Mouse (Mus musculus): ENCODE measurements around the gene Gm4981. TPM values are rescaled to one million over a fixed set of nuclear protein-coding genes. Genes with fewer than 3 reads are reported as not detected.
"Not testable (repeated sequence)": the region's sequence is repeated elsewhere in the genome, so short reads cannot be mapped to it uniquely, and the experiment has no call there.

Gene Gm4981
- total RNA-seq (2021): not detected

DNA sequence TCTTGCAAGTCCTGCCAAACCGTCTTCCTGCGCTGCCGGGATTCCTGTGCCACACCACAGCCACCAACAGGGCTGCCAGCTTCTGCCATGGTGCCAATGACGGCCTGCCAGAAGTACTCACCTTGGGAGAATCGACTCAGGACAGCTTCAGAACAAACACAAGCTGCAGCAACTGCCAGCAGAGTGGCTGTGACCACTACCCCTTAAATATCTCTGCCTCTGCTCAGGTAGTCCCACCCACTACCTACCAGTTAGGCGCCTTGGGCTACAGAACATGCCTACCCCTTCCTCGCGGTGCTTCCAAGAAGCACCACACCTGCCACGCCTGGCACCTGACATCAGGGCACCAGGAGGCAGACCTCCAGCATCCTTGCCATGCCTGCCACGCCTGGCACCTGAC lies at the start of gene Gm4981:
Gene Gm4981, minus strand, starts transcription at position 89 of the 400 bp plus-strand sequence.
- DNase-seq: no peak
- intact Hi-C loops (cut with DNase I): no loop called here

DNA sequence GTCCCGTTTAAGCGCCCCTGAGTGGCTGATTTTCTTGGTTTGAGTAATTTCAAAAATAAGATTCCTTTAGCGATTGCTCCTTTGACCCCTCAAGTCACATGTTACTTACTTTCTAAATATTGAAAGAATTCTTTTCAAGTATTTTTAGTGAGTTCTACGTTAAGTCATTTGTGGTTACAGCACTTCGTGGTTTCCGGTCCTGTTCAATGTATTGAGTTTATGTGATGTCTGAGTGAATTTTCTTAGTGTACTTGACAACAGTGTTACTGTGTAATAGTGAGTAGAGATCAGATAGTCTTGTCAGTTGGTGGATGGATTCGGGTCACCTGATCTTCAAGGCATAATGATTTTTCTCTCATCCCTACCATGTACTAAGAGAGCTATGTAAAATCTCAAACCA lies 45.7 kb upstream of the Gm4981 start:
- intact Hi-C loops (cut with DNase I): no loop called here
- no peak for DNase-seq

DNA sequence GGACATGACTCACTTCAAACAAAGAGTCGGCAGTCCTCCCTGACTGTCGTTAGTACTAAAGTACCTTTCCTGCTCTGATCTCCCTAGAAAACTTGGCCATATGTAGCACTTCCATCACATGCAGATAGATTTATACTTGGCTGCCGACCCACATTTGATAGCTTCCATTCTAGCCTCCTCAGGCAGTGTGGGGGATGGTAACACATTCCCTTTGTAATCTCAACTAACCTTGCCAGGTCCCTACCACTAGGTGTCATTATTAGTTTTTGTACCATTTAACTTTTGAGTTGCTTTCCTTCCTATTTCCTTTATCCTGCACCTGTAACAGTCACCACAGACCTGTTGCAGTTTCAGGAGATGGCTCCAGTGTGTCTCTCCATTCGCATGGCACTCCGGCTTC lies 22.0 kb upstream of the Gm4981 start:
- DNase-seq: no peak
- intact Hi-C loops (cut with DNase I): no loop called here

DNA sequence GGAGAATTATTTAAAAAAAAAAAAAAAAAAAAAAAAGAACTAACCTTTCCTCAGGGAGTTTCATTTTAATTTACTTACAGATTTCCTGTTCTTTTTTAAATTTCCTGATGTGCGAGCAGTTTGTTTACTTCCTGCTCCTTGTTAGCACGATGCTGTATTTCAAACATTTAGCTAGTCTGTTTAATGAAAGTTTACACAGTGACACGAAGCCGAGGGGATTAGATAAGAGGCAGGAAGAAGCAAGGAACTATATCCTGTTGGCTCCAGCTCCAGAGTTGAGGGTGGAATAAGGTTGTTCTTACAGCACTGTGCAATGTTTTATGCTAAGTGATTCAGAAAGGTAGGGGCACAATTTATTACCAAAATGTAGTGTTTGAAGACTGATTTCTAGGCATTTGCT lies 19.5 kb upstream of the Gm4981 start:
- DNase-seq: no peak
- intact Hi-C loops (cut with DNase I): no loop called here

DNA sequence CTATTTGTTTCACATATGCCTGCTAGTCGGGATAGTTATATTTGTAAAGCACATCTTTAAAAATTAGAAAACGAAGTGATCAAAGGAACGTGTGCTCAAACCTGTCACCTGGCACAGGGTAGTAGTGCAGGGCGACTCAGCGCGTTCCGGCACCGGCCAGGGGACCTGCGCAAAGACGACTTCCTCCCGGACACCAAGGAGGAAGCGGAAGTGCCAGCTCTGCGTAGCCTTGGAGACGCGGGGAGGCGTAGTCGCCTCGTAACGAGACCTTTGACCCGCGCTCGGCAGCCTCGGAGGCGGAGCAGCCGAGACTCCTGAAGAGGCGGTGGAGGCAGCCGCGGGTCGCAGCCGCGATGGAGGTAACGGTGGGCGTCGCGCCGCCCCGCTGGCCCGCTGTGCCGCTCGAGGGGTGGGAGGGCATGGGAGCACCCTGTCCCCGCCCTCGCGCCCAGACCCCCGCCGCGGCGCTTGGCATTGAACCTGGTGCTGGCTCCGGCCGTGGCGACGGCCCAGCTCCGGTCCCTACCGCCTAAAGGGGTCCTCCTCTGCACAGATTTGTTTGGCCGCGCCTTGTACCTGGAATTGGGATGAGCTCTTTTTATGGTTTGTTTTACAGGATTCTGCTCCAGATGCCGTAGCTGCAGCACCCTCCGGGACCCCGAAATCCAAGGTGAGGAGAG lies 18.9 kb upstream of the Gm4981 start, which contains the start of gene Gcc2:
Gene Gcc2, plus strand, starts transcription at position 285 of the 680 bp plus-strand sequence.
- peak; percentile 94 for DNase-seq
- intact Hi-C loops (cut with DNase I): no loop called here

DNA sequence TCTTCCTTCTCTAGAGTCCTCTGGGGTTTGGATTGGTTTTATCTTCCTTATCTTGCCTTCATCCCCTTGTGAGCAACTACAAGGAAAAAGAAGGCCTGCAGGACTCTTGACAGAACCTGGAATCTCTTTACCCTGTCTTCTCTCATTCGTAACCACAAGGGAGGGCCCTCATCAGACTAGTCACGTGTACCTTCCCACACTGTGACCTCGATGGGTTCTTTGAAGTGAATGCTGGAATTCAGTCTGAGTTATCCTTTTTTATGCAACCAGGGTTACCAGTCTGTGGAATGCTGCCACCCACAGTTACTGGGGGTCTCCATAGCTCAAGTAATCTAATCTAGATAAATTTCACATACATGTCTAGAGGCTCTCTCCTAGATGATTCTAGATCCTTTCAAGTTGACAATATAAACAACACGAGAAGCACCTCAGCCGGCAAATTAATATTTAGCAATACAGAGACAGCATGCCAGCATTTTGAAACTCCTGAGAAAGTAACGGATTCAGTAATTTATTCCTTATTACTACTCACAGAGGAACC lies 18.2 kb upstream of the Gm4981 start:
- DNase-seq: no peak
- intact Hi-C loops (cut with DNase I): loop anchor here (5.0 kb wide), 1 partner anchor 512 kb away; no protein-coding TSS in a partner anchor

DNA sequence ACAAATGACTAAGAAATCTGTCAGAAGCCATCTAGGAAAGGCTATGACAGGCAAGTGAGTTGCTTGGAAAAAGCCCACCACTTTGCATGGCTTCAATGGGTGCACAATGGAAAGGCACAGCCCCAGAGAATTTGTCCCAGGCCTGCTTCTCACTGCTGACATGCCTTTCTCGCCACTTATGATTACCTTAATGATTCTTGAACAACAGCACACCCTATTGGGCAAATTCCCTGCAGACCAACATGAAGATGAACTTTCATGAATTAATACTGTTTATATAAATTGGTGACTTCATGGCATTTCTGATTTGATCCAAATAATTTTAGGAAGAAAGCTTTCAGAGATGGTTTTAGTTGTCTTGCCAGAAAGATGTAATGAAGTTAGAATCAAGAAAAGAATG lies 13.0 kb upstream of the Gm4981 start:
- DNase-seq: no peak
- intact Hi-C loops (cut with DNase I): no loop called here

DNA sequence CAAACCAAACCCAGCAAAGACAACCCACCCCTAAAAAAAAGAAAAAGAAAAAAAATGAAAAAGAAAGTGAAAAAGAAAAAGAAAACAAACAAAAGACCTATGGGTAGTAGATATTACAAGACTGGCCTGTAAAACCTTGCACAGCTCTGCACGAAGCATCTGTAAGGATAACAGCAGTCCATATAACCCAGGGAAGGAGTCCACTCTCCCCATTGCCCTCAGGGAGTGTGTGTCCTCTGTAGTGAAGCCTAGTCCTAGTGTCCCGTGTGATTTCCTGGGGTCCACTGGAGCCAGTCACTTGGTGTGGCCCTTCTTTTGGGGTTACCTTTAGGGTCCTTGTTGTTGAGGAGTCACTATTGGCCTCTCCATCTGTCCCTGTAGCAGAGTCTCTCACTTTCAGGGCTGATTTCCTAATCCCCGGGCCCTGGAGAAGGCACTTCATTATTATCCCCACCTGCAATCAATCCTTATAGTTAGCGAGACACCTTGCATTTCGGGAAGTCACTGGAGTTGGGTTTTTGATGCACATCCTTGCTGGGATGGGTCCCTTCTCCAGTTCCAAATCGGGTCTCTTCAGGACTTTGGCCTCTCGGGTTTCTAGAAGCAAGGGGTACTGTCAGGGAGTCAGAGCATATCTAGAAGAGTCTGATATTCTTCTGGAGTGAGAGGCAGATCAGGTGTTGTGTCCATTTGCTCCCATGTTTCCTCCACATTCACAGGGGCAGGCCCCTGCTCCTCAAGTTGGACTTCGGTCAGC lies 2.7 kb upstream of the Gm4981 start:
- peak; percentile 40 for DNase-seq
- intact Hi-C loops (cut with DNase I): not testable (repeated sequence)

DNA sequence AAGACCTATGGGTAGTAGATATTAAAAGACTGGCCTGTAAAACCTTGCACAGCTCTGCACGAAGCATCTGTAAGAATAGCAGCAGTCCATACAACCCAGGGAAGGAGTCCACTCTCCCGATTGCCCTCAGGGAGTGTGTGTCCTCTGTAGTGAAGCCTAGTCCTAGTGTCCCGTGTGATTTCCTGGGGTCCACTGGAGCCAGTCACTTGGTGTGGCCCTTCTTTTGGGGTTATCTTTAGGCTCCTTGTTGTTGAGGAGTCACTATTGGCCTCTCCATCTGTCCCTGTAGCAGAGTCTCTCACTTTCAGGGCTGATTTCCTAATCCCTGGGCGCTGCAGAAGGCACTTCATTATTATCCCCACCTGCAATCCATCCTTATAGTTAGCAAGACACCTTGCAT lies 1.5 kb downstream of the Gm4981 start:
- intact Hi-C loops (cut with DNase I); DNase-seq: not testable (repeated sequence)

DNA sequence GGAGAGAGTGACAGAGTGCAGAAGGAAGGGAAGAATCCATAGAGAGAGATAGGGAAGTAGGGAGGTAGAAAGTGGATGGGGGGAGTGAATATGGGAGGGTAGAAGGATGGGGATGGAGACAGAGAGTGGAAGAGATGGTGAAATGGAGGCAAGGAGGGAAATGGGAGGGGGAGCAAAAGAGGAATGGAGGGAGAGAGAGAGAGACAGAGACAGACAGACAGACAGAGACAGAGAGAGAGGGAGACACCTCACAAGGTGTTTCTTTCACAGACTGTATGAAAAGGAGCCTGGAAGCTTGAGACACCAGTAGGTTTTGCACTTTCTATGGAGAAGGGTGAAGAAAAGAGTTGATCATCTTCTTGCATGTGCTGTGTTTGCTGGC lies 2.8 kb downstream of the Gm4981 start:
- DNase-seq; intact Hi-C loops (cut with DNase I): not testable (repeated sequence)

DNA sequence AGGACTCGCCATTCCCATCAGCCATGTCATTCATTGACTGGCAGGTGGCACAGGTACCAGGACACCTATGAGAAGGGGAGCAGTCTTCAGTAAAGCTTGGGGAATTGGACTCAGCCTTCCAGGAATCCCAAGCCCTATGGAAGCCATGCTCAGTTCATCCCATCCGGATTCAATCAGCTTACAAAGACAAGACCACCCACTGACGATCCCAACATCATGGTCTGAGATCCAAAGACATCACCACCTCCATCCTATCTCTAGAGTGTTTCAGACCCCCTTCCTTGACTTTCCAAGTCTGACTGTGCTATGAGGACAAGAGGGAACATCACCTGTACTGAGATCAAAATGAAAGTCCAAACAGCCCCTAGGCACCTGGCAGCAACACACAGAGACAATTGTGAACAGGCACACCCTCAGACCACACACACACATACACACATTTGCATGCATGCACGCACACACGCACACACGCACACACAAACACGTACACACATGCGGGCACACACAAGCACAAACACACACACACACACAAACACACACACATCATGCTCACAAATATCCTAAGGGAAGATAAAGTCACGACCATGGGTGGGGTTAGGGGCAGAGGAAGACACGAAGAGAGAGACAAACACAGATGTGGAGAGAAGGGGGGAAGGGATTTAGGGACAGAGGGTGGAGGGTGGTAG lies 3.3 kb downstream of the Gm4981 start:
- DNase-seq; intact Hi-C loops (cut with DNase I): not testable (repeated sequence)

DNA sequence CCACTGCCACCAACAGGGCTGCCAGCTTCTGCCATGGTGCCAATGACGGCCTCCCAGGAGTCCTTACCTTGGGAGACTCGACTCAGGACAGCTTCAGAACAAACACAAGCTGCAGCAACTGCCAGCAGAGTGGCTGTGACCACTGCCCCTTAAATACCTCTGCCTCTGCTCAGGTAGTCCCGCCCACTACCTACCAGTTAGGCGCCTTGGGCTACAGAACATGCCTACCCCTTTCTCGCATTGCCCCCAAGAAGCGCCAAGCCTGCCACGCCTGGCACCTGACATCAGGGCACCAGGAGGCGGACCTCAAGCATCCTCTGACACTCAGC lies 3.9 kb downstream of the Gm4981 start, which contains the start of gene Duxf3:
Gene Duxf3, minus strand, starts transcription at position 35 of the 329 bp plus-strand sequence.
- intact Hi-C loops (cut with DNase I): not testable (repeated sequence)

DNA sequence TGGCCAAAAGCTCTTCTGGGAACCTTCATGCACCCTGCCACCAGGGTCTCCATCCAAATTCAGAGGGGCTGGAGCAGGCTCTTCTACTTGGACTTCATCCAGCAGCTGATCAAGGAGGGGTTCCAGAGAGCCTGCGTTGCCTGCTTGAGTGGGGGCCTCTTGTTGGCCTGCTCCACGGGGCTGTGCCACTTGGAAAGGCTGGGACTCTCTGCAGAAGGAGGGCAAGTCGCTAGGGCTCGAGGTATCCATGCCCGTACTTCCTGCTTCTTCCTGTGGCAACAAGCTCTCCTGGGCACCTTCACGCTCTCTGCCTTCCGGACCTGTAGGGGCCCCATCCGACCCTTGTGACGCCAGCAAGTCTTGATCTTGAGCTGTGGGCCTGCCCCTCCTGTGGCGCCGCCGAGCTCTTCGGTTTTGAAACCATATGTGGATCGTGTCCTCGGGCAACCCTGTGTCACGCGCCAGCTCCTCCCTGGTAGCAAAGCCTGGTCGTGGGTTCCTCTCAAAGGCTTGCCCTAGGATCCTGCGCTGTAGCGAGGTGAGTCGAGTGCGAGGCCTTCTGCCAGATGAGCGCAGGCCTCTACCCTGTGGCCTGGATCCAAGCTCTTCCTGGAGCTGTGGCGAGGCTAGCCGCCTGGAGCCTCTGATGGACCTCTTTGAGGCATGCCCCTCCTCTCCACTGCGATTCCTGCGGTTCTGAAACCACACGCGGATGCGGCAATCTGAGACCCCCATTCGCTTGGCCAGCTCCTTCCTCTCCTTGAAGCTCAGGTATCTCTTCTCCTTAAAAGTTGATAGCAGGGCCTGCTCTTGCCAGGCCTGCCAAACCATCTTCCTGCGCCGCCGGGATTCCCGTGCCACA lies 4.5 kb downstream of the Gm4981 start:
- intact Hi-C loops (cut with DNase I): not testable (repeated sequence)
- DNase-seq: peak; percentile 74

More for the DNA sequence above, 3.9 kb downstream of the Gm4981 start, which contains the start of gene Duxf3:
- DNase-seq: not testable (repeated sequence)

DNA sequence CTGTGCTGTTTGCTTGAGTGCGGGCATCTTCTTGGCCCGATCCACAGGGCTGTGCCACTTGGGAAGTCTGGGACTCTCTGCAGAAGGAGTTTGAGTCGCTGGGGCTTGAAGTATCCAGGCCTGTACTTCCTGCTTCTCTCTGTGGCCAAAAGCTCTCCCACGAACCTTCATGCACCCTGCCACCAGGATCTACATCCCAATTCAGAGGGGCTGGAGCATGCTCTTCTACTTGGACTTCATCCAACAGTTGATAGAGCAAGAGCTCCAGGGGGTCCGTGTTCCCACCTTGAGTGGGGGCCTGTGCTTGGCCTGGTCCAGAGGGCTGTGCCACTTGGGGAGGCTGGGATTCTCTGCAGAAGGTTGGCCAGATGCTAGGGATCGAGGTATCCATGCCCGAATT lies 5.4 kb downstream of the Gm4981 start:
- intact Hi-C loops (cut with DNase I); DNase-seq: not testable (repeated sequence)

DNA sequence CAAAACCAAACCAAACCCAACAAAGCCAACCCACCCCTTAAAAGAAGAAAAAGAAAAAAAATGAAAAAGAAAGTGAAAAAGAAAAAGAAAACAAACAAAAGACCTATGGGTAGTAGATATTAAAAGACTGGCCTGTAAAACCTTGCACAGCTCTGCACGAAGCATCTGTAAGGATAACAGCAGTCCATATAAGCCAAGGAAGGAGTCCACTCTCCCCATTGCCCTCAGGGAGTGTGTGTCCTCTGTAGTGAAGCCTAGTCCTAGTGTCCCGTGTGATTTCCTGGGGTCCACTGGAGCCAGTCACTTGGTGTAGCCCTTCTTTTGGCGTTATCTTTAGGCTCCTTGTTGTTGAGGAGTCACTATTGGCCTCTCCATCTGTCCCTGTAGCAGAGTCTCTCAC lies 6.5 kb downstream of the Gm4981 start:
- intact Hi-C loops (cut with DNase I); DNase-seq: not testable (repeated sequence)

DNA sequence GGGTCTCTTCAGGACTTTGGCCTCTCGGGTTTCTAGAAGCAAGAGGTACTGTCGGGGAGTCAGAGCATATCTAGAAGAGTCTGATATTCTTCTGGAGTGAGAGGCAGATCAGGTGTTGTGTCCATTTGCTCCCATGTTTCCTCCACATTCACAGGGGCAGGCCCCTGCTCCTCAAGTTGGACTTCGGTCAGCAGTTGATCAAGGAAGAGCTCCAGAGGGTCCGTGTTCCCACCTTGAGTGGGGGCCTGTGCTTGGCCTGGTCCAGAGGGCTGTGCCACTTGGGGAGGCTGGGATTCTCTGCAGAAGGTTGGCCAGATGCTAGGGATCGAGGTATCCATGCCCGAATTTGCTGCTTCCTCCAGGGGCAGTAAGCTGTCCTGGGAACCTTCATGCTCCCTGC lies 8.7 kb downstream of the Gm4981 start:
- DNase-seq: not testable (repeated sequence)

DNA sequence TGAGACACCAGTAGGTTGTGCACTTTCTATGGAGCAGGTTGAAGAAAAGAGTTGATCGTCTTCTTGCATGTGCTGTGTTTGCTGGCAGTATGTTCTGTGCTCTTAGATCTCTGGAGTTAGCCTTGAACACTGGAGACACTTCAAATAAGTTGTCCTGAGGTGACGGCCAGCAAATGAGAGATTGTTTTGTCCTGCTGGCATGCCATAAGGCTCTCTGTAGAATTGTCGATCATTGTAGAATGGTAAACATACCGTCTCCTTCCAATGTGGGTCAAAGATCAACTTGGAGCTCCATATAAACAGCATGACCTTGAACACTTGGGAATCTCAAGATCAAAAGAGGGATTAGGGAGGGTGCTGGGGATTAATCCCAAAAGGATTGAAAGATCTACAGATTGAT lies 10.1 kb downstream of the Gm4981 start:
- intact Hi-C loops (cut with DNase I); DNase-seq: not testable (repeated sequence)

More for the DNA sequence above, 8.7 kb downstream of the Gm4981 start:
- intact Hi-C loops (cut with DNase I): not testable (repeated sequence)

DNA sequence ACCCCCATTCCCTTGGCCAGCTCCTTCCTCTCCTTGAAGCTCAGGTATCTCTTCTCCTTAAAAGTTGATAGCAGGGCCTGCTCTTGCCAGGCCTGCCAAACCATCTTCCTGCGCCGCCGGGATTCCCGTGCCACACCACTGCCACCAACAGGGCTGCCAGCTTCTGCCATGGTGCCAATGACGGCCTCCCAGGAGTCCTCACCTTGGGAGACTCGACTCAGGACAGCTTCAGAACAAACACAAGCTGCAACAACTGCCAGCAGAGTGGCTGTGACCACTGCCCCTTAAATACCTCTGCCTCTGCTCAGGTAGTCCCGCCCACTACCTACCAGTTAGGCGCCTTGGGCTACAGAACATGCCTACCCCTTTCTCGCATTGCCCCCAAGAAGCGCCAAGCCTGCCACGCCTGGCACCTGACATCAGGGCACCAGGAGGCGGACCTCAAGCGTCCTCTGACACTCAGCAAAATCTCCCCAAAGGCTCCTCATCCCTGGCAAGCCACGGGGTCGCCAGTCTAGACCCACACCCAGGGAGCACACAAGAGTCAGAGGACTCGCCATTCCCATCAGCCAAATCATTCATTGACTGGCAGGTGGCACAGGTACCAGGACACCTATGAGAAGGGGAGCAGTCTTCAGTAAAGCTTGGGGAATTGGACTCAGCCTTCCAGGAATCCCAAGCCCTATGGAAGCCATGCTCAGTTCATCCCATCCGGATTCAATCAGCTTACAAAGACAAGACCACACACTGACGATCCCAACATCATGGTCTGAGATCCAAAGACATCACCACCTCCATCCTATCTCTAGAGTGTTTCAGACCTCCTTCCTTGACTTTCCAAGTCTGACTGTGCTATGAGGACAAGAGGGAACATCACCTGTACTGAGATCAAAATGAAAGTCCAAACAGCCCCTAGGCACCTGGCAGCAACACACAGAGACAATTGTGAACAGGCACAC lies 11.4 kb downstream of the Gm4981 start, which contains the start of gene AW822073:
Gene AW822073, minus strand, starts transcription at position 104 of the 959 bp plus-strand sequence.
- intact Hi-C loops (cut with DNase I): not testable (repeated sequence)
- peak; percentile 37 for DNase-seq

Measured in left cerebral cortex, postnatal 4 days (tissue).